Mouse (Mus musculus) lung, postnatal 0 days (tissue): Measurements from ENCODE around the gene Eya2.

Source experiments
- CTCF ChIP-seq: IDR thresholded peaks from 2 replicates; pipeline ENCODE4 v1.5.1; 2016; ENCODE audit warnings: antibody characterized with exemption, mild to moderate bottlenecking
- EP300 ChIP-seq: IDR thresholded peaks from 2 replicates; pipeline ENCODE4 v1.6.1; 2016; ENCODE audit warnings: antibody characterized with exemption, mild to moderate bottlenecking, control low read depth

DNA sequence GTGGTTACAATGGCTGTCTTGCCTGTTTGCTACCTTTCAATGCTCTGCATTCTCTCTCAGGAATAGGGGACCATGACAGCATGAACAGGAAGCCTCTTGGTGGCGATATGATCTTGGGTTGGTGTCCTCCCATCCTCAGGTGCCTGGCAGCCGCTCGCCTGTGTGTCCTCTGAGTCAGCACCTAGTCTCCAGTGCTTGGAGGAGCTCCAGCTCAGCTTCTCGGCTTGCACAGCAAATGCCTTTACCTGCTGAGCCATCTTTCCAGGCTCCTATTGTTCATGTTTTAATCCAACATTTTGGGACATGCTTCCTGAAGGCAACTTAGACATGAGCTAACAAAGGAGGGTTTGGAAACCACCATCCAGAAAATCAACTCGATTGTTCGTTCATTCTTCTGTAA, 33.1 kb downstream of the Eya2 start:
- TF ChIP-seq CTCF (no peak), EP300 (no peak)
